Mouse (Mus musculus): ENCODE measurements around the gene Lrrn1. TPM values are rescaled to one million over a fixed set of nuclear protein-coding genes. Genes with fewer than 3 reads are reported as not detected.

Gene Lrrn1
- total RNA-seq, 2 experiments from 2014 or later, result 0.34 to 0.36 TPM

DNA sequence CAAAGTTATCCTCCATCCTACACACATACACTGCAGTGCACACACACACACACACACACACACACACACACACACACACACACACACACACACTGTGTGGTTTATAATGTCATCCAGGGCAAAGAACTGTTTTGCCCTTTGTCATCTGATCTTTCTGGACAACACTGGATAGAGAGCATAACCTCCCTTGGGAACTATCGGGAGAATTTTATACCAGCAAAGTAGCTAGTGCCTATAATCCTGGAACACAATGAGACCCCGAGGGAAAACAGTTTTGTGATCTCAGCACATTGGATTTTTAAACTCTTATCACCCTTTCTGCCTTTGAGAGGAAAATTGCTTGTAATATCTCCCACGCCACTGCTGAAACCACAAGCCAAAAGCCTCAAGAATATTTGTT, 45.8 kb downstream of the Lrrn1 start:
- no peak for DNase-seq (ENCODE audit: low spot score)
- intact Hi-C loops (cut with DNase I), result no loop called here

- intact Hi-C loops (cut with DNase I), result no loop called here
- no peak for DNase-seq (ENCODE audit: low spot score)
Measured at GRCm38 (mm10) chr6:107577309-107577708, 47.7 kb downstream of the Lrrn1 start.

DNA sequence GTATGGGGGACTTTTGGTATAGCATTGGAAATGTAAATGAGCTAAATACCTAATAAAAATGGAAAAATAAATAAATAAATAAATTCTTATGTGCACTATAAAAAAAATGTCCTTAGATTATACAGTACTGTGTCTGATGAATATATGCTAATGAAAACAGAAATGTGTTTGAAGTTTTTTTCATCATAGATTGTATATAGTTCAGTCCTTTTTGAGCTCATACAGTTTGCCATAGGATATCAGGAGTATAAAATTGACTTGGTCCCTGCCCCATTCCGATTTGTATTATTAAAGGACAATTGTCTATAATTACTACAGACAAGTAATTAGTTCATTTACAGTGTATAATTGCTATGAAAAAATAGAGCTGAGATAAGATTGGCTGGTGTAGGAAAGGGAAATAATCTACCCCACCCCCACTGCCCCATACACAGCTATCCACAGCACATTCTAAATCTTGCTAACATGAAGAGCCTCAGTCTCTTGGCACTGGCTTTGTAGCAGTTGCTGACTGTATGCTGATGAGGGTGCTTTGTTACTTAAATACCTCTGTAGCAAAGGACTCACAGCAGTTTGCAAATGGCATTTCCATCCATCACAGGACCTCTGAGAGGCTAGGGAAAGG, 54.3 kb downstream of the Lrrn1 start:
- DNase-seq (ENCODE audit: low spot score), result no peak
- intact Hi-C loops (cut with DNase I), result no loop called here

DNA sequence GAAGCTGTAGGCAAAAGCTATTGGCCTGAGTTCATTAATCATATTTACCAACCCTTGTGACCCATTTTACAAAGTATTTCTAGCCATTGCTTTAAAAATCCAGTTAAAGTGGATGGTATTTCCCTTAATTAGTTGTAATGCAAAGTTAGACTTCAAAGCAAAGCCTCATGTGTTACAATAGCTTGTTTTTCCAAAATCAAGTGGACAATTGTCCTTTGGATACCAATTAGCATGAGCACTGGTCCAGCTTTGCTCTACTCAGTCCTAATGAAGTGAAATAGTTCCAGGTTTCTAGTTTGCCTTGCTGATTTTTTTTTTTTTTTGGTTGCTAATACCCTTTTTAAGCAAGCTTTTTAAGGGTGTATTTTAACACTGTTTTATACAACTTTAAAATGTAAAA, 75.6 kb downstream of the Lrrn1 start:
- no peak for DNase-seq (ENCODE audit: low spot score)
- intact Hi-C loops (cut with DNase I), result no loop called here

DNA sequence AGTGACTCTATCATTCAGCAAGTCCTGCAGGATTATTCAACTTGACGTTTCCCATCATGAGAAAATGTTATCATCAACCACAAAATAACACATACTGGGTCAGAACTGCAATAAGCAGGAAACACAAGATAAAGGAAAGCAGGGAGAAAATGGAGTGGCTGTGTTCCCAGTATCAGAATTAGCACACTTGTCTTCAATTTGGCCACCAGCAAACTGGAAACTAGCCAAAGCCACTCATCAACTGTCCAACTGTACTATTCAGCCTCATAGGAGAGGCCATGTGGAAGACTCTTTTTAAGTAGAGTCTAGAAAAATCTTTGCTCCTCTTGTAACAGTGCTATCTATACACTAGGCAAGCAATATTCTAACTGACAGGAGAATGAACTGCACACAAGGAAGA, 84.7 kb downstream of the Lrrn1 start:
- intact Hi-C loops (cut with DNase I), result no loop called here
- DNase-seq (ENCODE audit: low spot score), result no peak

Measured in heart, postnatal 25 days (tissue).